Mouse (Mus musculus): ENCODE results near the gene Lama5. TPM values are rescaled to one million over a fixed set of nuclear protein-coding genes. Genes with fewer than 3 reads are reported as not detected.
"Not testable (repeated sequence)": the region's sequence is repeated elsewhere in the genome, so short reads cannot be mapped to it uniquely, and the experiment has no call there.

Lama5 gene
- total RNA-seq (2015; ENCODE audit: low replicate concordance) (1.7 TPM in 1 of 2 replicates, not detected in the other), total RNA-seq (2017; ENCODE audit: low replicate concordance) (0.09 and 0.14 TPM in 2 replicates)

GRCm38 (mm10) chr2:180225762-180226378 is at the start of gene Lama5:
Gene Lama5, minus strand, starts transcription at chr2:180225859.
- no peak for ATAC-seq (replicated peaks; ENCODE audit: low FRiP score, poor library complexity, severe bottlenecking)

GRCm38 (mm10) chr2:180274523-180274922 is 48.9 kb upstream of the Lama5 start:
- ATAC-seq (replicated peaks; ENCODE audit: low FRiP score, poor library complexity, severe bottlenecking): no peak

DNA sequence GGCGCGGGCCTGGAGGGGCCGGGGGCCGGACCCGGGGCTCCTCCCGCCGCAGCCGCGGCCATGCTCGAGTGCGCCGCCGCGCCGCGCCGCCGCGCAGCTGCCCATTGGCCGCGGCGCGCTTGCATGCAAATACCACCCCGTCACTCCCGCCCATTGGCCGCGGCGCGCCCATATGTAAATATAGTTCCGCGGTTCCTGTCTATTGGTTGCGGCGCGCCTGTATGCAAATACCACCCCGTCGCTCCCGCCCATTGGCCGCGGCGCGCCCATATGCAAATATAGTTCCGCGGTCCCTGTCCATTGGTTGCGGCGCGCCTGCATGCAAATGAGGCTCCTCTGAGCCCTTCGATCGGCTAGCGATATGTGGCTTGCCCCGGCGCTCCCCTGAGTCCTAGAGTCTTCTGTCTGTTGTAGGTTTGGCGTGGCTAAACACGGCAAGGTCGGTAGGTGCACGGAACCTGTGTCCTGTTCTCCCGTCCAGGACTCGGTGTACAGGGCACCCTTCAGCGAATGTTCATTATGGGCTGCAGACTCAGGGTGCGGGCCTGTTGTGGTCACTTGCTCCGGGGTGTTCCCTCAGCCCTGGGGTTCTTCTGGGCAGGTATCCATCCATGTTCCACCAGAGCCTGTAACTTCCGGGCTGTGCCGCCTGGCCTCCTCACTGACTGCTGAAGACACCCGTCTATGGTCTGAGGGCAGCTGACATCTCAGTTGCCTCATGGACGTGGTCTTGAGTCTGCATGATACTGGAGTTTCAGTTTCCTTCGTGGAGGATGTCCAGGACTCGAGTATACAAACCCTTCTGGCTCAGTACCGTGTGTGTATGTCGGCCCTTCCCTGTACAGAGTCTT is 48.0 kb upstream of the Lama5 start, which contains the start of gene Cables2:
TSS of gene Cables2 (minus strand) at position 103 of the 851 bp plus-strand sequence.
- peak; percentile 88 for ATAC-seq (replicated peaks; ENCODE audit: low FRiP score, poor library complexity, severe bottlenecking)

- no peak for ATAC-seq (replicated peaks; ENCODE audit: low FRiP score, poor library complexity, severe bottlenecking)
These were observed 47.2 kb upstream of the Lama5 start for GRCm38 (mm10) chr2:180272884-180273321.

DNA sequence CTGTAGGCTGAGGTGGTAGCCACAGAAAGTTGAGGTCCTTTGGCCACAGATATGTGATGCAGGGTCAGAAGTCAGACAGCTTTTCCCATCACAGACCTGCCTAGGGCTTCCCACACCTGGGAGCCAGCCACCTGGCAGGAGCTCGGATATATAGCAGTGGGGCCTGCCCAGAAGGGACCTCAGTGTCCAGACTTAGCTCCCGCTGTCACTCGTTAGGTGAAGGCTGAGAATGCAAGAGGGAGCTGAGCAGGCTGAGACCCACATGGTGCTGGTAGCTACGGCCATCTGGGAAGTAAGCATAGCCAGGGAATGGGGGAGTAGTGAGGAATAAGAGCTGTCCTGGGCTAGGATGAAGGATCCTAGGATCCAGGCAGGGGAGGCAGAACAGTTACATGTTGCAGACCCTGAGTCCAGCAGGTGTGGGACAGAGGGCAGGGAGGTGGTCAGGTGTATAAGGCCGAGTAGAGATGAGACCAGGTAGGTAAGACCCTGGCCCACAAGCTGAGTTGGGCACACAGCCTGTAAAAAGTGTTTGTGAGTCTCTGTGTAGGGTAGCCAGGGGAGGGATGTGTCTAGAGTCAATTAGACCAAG is 46.2 kb upstream of the Lama5 start:
- no peak for ATAC-seq (replicated peaks; ENCODE audit: low FRiP score, poor library complexity, severe bottlenecking)

DNA sequence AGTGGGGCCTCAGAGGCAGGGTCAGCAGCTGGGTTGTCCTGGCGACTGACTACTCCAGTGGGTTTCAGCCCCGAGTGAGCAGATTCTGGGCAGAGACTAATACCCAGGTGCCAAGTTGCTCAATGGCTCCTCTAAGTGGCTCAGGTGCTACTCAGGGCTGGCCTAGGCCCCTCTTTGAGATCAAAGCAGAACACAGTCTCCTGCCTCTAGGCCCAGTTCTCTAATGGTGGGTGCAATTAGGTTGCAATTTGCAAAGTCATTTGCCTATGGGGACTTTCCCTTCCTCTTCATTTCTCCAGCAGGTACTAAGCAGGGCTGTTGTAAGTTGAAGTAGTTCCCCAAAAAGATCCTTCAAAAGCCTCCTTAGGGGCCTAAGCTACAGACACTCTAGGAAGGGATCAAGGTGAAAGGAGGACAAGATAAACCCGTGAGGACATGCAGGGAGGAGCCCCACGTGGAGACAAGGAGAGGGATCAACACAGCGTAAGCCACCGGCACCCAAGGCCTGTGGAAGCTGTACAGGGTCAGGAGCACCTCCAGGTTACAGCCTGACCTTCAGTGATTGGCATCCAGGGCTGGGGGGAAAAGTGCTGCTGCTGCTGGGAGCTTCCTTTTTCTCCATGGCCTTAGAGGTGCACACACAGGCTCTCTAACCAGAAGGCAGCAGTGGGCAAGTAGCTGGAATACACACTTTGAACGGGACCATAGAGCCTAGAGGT is 45.0 kb upstream of the Lama5 start:
- ATAC-seq (replicated peaks; ENCODE audit: low FRiP score, poor library complexity, severe bottlenecking): no peak

GRCm38 (mm10) chr2:180269329-180269728 is 43.7 kb upstream of the Lama5 start:
- no peak for ATAC-seq (replicated peaks; ENCODE audit: low FRiP score, poor library complexity, severe bottlenecking)

DNA sequence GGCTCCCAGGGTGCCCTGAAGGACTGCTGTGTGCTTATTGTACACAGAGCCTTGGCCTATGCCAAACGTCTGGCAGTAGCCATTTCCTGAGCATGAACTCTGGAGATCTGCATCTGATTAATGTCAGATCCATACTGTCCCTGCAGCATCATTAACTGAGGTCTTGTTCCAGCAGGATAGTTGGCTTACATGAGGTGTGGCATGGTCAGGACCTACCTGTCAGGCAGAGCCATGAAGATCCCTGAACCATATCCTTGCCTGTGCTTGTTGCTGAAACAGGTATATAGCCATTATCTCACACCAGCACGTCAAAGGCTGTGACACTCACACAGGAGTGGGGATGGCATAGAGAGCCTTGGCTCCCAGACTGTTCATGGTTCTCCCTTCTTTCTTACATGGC is 42.3 kb upstream of the Lama5 start:
- no peak for ATAC-seq (replicated peaks; ENCODE audit: low FRiP score, poor library complexity, severe bottlenecking)

DNA sequence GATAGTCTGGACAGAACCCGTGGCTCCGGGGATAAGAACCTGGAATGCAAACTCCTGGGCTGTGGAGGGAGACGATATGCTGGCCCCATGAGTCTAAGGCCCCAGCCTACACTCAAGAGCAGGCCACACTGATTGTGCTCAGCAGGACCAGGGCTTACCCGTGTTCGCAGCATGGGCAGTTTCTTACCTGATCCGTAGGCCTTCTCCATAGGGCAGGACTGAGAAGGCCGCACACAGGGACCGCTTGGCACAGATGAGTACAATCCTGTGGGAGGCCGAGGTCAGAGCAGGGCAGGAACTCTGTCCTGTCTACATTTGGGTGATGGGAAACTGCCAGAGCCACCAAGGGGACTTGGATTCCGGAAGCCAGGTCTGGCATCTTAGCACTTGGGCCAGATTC is 37.2 kb upstream of the Lama5 start:
- no peak for ATAC-seq (replicated peaks; ENCODE audit: low FRiP score, poor library complexity, severe bottlenecking)

DNA sequence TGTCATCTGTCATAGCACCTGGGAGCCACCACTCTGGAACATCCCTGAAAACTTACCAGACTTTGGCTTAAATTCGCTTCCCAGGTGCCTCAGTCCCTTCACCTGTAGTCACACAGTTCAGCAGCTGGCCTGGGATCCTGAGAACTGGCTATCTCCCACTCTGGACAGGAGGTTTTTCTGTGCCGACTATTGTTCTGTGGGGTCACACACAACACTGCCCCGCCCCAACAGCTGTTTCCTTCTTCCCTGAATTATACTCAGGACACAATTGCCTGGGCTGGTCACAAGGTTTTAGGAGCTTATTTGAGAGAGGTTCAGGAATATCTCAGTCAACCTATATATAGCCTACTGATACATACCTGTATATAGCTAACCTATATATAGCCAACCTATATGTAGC is 36.8 kb upstream of the Lama5 start:
- ATAC-seq (replicated peaks; ENCODE audit: low FRiP score, poor library complexity, severe bottlenecking): no peak

DNA sequence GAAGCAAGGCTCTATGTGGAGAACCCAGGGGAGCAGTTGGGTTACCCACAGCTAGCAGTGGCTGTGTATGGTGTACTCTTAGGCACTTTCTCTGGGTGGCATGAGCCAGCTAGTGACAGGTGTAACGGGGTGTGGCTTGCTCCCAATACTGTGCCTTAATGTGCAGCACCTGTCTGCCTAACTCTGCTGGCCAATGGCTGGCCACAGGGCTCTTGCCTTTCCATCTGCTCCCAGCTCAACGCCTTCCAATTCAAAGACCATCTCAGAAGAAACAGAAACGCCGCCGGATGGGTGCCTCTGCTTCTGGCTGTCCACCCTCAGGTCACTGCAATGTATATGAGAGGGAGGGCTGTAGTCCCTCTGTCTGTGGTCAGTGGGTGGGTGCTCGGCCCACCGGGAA is 36.2 kb upstream of the Lama5 start:
- ATAC-seq (replicated peaks; ENCODE audit: low FRiP score, poor library complexity, severe bottlenecking): no peak

GRCm38 (mm10) chr2:180260610-180261480 is 35.2 kb upstream of the Lama5 start:
- ATAC-seq (replicated peaks; ENCODE audit: low FRiP score, poor library complexity, severe bottlenecking): no peak

DNA sequence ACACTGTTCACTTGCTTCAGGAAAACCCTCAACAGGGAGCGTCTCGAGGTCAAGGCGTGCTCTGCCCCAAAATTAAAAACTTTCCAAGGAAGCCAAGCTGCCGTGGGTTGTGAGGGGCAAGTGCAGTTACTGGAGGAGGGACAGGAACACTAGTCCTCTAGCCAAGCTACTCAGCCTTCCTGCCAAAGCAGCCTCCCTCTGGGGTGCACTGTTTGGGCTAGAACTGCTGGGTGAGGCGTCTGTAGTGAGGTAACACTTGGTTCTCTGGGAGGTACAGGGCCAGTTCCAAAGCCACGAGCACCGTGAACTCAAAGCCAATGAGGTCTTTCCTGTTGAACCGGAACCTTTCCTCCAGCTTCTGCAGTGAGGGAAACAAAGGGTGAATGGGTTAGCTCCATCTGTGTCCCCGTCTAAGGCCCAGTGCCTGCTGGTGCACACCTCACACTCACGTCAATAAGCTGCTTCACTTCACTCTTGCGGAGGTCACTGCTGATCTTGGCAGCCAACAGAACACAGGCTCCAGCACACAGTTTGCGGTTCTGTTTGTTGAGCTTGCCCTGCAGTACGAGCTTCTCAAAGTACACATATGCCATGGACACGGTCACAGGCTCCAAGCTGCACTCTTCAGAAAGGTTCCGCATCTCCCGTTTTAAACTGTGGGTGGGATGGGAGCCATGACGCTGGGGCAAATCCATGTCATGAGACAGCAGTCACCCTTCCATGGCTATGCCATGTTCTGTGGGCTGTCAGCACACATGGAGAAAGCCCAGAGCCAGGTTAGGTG is 34.4 kb upstream of the Lama5 start:
- not testable (repeated sequence) for ATAC-seq (replicated peaks; ENCODE audit: low FRiP score, poor library complexity, severe bottlenecking)

DNA sequence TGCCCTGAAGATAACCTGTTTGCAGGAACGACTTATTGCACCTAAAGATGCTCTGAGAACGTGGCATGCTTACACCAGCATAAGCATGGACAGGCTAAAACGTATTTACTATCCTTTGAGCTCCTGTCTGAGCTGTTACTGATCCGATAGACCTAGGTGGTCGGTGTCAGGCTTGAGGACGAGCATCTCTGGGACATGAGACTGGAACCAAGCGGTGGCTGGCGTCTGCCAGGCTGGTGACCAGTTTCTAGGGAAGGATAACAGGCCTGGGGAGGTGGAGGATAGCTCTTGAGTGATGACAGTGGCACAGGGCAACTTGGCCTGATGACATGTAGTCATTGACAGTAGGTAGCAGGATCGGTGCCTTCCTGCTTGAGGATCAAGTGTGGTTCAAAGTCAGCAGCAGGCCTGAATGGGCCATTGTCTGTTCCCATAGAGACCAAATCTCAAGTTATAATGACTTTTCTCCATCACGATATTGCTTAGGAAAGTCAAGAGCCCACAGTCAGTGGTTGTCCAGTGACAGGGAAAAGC is 33.4 kb upstream of the Lama5 start:
- not testable (repeated sequence) for ATAC-seq (replicated peaks; ENCODE audit: low FRiP score, poor library complexity, severe bottlenecking)

- ATAC-seq (replicated peaks; ENCODE audit: low FRiP score, poor library complexity, severe bottlenecking): no peak
These were observed 32.6 kb upstream of the Lama5 start for GRCm38 (mm10) chr2:180257963-180258865.

GRCm38 (mm10) chr2:180257001-180257521 is 31.4 kb upstream of the Lama5 start, which contains the start of gene Rps21:
Gene Rps21, plus strand, starts transcription at chr2:180257377.
- ATAC-seq (replicated peaks; ENCODE audit: low FRiP score, poor library complexity, severe bottlenecking): peak; percentile 94

All from erythroblast, adult 5-6 weeks (primary cell).